Mouse (Mus musculus) kidney, embryonic 16.5 days (tissue): ENCODE data around the gene Rtn4rl1. TPM values are rescaled to one million over a fixed set of nuclear protein-coding genes. Genes with fewer than 3 reads are reported as not detected.

Source experiments
- ATAC-seq: fragments of 200-750 bp; cut with Nextera tagmentation; 2 replicates; pipeline ENCODE4 v1.8.0; 2017; ENCODE audit warnings: moderate TSS enrichment; ENCODE audit not compliant: low FRiP score, low TSS enrichment
- H3K27ac ChIP-seq: fragments of 300-500 bp; sonication (generic); 2 replicates; pipeline ENCODE4 v1.5.1; 2014; ENCODE audit warnings: low read length
- H3K27me3 ChIP-seq: fragments of 300-500 bp; sonication (generic); 2 replicates; pipeline ENCODE4 v1.6.1; 2014; ENCODE audit warnings: low read length, control low read depth, mixed read lengths; ENCODE audit not compliant: insufficient read depth
- H3K36me3 ChIP-seq: fragments of 300-500 bp; sonication (generic); 2 replicates; pipeline ENCODE4 v1.6.1; 2014; ENCODE audit warnings: low read length, control low read depth, mixed read lengths; ENCODE audit not compliant: insufficient read depth
- H3K4me1 ChIP-seq: fragments of 300-500 bp; sonication (generic); 2 replicates; pipeline ENCODE4 v1.6.1; 2014; ENCODE audit warnings: low read length, control low read depth, mixed read lengths; ENCODE audit not compliant: insufficient read depth
- H3K4me2 ChIP-seq: fragments of 300-500 bp; sonication (generic); replicated peaks from 2 replicates; pipeline ENCODE4 v1.6.1; 2014; ENCODE audit warnings: low read depth, low read length
- H3K4me3 ChIP-seq: fragments of 300-500 bp; sonication (generic); 2 replicates; pipeline ENCODE4 v1.5.1; 2014; ENCODE audit warnings: mild to moderate bottlenecking, low read length
- H3K9ac ChIP-seq: fragments of 300-500 bp; sonication (generic); replicated peaks from 2 replicates; pipeline ENCODE4 v1.6.1; 2014; ENCODE audit warnings: low read length
- H3K9me3 ChIP-seq: fragments of 300-500 bp; sonication (generic); 2 replicates; pipeline ENCODE4 v1.6.1; 2016; ENCODE audit warnings: low read length, control low read depth
- WGBS: fragments of 180-500 bp; shearing (Covaris S2); extraction: QIAGEN DNeasy Blood & Tissue Kit; methylation state at CpG from one replicate; pipeline ENCODE4 v1.1.7; 2014; 5-methylcytosine and 5-hydroxymethylcytosine counted together
- polyA plus RNA-seq: library from polyadenylated mRNA; unstranded; fragments of >200 nt; fragmentation: Nextera tagmentation; extraction: Ambion mirVana; gene quantifications from 2 replicates; pipeline ENCODE4 v1.2.1, GENCODE M21; 2015

Rtn4rl1 gene
- polyA plus RNA-seq, 1 experiment from 2014 or later: 5.0 TPM

DNA sequence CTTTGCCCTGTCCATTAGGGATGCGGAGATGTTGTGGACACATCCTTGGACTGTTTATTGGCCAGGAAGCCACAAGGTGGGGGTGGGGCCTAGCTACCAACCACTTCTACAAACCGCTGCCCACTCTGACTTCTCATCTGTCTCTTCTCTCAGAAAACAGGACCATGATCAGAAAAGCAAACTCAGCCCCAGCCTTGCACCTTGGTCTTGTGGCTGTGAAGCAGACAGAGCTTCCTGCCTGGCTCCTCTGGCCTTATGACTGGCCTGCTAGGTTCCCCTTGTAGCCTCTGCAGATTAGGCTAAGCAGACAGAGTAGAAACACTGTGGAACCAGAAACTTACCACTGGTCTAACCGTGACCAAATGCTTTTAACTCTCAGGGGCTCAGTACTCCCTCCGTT lies 15.8 kb downstream of the Rtn4rl1 start:
- no peak overlapping the region for H3K4me2 ChIP-seq
- H3K27me3 ChIP-seq: no peaks in the 10 kb centered on the region
- 75% methylated on average over 4 of the region's 4 CpGs for whole genome bisulfite sequencing
- peaks cover 35% of the 10 kb centered on the region for H3K4me1 ChIP-seq
- H3K4me3 ChIP-seq: no peak overlapping the region
- no peak for ATAC-seq
- H3K36me3 ChIP-seq: no peaks in the 10 kb centered on the region
- H3K9ac ChIP-seq: no peak overlapping the region
- H3K27ac ChIP-seq: no peak overlapping the region
- no peaks in the 10 kb centered on the region for H3K9me3 ChIP-seq

DNA sequence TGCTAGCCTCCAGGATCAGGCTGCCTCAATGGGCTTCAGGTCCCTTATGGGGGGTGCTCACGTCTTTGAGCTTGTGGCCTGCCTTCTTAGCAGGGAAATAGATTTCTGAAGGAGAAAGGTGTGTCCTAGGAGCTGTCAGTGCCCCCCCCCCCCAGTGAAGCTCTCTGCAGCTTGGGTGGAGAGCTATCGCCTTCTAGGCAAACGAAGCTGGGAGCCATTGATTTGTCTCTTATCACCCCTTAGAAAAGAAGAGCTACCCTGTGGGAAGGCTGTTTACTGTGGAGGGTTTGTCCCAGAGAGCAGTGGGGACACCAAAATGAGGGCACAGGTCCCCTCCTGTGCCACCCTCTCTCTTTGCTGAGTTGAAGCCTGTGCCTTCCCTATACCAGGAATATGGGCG lies 16.5 kb downstream of the Rtn4rl1 start:
- no peaks in the 10 kb centered on the region for H3K36me3 ChIP-seq
- H3K4me2 ChIP-seq: no peak overlapping the region
- no peak overlapping the region for H3K4me3 ChIP-seq
- no peaks in the 10 kb centered on the region for H3K27me3 ChIP-seq
- WGBS: 80% methylated on average over 4 of the region's 4 CpGs
- peaks cover 31% of the 10 kb centered on the region for H3K4me1 ChIP-seq
- no peak overlapping the region for H3K9ac ChIP-seq
- H3K27ac ChIP-seq: no peak overlapping the region
- no peaks in the 10 kb centered on the region for H3K9me3 ChIP-seq
- ATAC-seq: no peak

DNA sequence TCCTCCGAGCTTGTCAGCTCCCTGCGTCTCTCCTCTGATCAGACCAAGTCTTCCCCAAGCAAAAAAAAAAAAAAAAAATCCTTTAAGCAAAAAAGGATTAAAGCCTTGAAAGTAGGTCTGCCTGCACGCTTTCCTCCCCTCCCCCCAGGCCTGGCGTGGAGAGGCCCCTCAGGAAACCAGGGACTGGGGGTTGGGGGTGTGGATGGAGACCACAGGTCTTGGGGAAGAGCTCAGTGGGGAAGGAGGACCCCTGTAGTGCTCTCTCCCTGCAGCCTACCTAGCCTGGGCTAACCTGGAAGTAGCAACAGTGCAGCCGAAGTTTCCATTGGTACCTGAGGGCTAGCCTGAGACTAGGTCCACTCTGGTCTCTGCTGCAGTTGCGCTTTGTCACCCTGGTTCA lies 17.2 kb downstream of the Rtn4rl1 start:
- no peak overlapping the region for H3K9ac ChIP-seq
- no peak for ATAC-seq
- WGBS: 77% methylated on average over 6 of the region's 6 CpGs
- H3K27me3 ChIP-seq: no peaks in the 10 kb centered on the region
- no peak overlapping the region for H3K4me2 ChIP-seq
- H3K36me3 ChIP-seq: no peaks in the 10 kb centered on the region
- no peak overlapping the region for H3K4me3 ChIP-seq
- no peak overlapping the region for H3K27ac ChIP-seq
- H3K9me3 ChIP-seq: no peaks in the 10 kb centered on the region
- H3K4me1 ChIP-seq: peaks cover 34% of the 10 kb centered on the region

DNA sequence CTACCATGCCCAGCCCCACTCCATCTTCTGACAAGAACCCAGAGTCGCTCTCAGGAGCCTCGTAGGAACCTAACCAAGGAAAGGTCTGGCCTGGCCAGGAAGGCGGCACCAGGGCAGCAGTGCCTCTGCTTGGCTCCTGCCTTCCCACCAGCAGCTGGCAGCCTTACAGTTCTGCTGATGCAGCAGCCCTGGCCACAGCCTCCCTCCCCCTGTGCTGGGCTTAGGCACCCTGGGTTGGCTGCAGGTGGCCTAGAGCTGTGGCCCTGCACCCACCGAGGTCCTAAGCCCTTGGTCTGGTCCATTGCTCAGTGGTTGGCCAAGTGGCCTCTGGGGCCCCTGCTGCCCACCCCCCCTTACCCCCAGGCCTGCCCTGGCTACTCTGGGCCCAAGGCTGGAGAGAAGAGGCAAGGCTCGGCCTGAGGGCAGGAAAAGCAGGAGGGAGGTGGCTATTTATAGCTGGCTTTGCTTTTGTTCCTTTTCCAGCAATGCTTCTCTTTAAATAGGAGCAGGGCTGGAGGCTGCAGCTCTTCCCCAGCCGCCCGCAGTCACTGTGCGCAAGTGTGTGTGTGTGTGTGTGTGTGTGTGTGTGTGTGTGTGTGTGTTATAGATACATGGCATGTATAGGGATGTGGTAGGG lies 18.6 kb downstream of the Rtn4rl1 start:
- H3K4me1 ChIP-seq: peaks cover 41% of the 10 kb centered on the region
- H3K4me3 ChIP-seq: no peak overlapping the region
- 50% methylated on average over 8 of the region's 8 CpGs for WGBS
- peak overlapping the region; percentile 86 for H3K27ac ChIP-seq
- peak; percentile 28 for ATAC-seq
- no peak overlapping the region for H3K4me2 ChIP-seq
- no peaks in the 10 kb centered on the region for H3K9me3 ChIP-seq
- no peaks in the 10 kb centered on the region for H3K27me3 ChIP-seq
- H3K36me3 ChIP-seq: no peaks in the 10 kb centered on the region
- H3K9ac ChIP-seq: peak overlapping the region; percentile 47; the same call in 1 of the 2 replicates

DNA sequence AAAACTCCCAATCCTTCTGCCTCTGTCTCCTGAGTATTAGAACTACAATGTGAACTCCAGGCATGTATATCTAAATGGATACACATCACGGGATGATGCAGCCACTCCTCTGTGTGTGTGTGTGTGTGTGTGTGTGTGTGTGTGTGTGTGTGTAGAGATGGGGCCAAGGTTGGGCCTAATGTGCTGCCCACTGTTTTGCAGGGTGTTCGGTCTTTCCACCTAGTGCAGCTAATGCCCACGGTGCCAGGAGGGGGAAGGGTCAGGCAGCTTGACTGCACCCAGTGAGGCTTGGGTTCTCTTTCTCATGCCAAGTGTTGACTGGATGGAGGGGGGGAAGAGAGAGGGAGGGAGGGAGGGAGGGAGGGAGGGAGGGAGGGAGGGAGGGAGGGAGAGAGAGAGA lies 19.3 kb downstream of the Rtn4rl1 start:
- peak overlapping the region; percentile 86 for H3K27ac ChIP-seq
- no peak overlapping the region for H3K9ac ChIP-seq
- no peak overlapping the region for H3K4me3 ChIP-seq
- no peaks in the 10 kb centered on the region for H3K27me3 ChIP-seq
- no peak overlapping the region for H3K4me2 ChIP-seq
- 53% methylated on average over 3 of the region's 3 CpGs for WGBS
- peaks cover 41% of the 10 kb centered on the region for H3K4me1 ChIP-seq
- H3K36me3 ChIP-seq: no peaks in the 10 kb centered on the region
- no peak for ATAC-seq
- H3K9me3 ChIP-seq: no peaks in the 10 kb centered on the region

DNA sequence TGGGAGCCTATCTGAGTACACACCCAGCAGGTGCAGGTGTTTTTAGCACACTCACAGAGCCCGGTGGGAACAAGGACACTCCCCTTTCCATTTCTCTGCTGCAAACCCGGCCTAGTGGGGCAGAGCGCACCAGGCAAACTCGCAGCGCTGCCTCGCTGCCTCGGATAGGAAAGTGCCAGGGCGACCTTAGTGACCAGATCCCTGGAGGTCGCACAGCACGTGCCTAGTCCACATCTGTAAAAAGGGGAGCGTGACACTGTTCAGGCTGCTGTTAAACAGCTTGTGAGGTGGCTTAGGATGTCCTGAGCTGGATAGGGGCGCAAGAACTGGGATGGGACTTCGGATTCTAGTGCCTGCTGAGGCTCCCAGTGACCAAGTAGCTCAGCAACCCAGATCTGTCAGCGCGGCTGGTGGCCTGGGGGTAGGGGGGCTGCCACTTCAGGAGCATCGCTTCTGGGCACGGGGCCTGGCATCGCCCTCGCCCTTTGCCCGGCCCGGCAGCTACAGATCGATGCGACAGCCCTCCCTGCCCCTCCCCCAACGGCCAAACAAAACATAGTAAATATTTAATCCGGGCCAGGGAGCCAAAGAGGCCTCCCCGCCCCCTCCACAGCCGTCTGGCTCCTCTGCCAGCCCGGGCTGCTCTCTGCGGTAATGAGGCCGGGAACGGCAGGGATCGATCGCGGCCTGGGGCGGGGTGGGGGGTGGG lies 19.9 kb downstream of the Rtn4rl1 start:
- peak overlapping the region; percentile 93 for H3K27ac ChIP-seq
- H3K4me1 ChIP-seq: peaks cover 41% of the 10 kb centered on the region
- H3K4me2 ChIP-seq: peak overlapping the region; percentile 64
- H3K36me3 ChIP-seq: no peaks in the 10 kb centered on the region
- H3K9me3 ChIP-seq: no peaks in the 10 kb centered on the region
- peak; percentile 71 for ATAC-seq
- 4% methylated on average over 34 of the region's 35 CpGs for WGBS
- H3K27me3 ChIP-seq: no peaks in the 10 kb centered on the region
- H3K9ac ChIP-seq: peak overlapping the region; percentile 56
- H3K4me3 ChIP-seq: peak overlapping the region; percentile 39

DNA sequence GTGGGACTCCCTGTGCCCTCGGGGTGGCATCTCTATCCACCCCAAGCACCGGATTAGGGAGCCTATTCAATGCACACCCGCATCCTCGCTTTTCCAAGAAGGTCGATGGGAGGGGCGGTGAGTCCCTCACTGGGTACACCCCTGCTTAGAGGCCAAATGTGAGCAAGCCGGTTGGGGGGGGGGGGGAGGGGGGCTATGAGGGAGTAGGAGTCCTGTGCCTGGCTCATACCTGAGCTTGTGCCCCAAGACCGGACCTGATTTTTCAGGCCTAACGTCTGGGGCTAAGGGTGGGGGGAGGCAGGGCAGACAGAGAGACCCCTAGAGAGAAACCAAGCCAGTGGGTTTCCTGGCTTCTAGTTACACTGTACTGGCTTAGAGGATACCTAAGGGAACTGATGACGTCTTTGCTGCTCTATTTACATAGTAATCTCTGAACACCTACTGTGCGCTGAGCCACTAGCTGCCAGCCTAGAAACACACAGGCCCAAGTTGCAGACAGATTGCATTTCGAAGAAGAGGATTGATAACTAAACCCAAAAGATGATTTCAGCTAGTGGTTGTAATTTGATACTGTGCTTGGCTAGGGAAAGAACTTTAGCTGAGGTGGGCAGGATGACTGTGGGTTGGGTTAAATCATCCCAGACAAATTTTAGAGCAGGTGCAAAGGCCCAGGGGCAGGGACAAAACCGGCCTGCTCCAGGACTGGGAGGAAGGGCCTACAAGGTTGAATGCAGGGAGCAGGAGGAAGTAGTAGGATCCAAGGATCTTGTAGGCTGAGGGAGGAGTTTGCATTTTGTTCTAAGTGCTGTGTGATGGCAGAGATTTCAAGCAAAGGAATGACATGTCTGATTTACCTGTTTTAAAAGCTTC lies 20.7 kb downstream of the Rtn4rl1 start:
- ATAC-seq: peak; percentile 40
- peak overlapping the region; percentile 39 for H3K4me3 ChIP-seq
- peak overlapping the region; percentile 64 for H3K4me2 ChIP-seq
- H3K36me3 ChIP-seq: no peaks in the 10 kb centered on the region
- no peaks in the 10 kb centered on the region for H3K9me3 ChIP-seq
- H3K9ac ChIP-seq: peak overlapping the region; percentile 56
- H3K27me3 ChIP-seq: no peaks in the 10 kb centered on the region
- WGBS: 18% methylated on average over 13 of the region's 13 CpGs
- H3K4me1 ChIP-seq: peaks cover 41% of the 10 kb centered on the region
- peak overlapping the region; percentile 93 for H3K27ac ChIP-seq

DNA sequence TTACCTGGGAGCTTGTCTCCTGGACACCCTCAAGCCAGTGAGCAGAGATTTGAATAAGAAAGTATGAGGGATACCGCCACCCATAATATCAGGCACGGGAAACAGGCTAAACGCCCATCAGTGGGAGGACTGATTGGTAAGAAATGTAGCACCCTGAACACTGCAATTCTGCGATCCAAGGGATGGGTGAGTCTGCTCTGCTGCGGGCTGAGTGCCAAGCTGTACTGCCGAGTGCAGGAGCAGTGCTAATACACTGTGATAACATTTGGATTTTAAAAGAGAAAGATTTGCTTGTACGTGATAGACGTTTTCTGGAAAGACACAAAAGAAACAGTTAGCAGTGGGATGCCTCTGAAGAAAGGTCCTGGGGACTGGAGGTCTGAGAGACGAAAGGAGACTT lies 26.5 kb downstream of the Rtn4rl1 start:
- H3K27me3 ChIP-seq: no peaks in the 10 kb centered on the region
- ATAC-seq: no peak
- H3K4me2 ChIP-seq: no peak overlapping the region
- no peak overlapping the region for H3K27ac ChIP-seq
- H3K4me1 ChIP-seq: peaks cover 24% of the 10 kb centered on the region
- no peaks in the 10 kb centered on the region for H3K9me3 ChIP-seq
- H3K9ac ChIP-seq: peak overlapping the region; percentile 25; the same call in 1 of the 2 replicates
- no peak overlapping the region for H3K4me3 ChIP-seq
- no peaks in the 10 kb centered on the region for H3K36me3 ChIP-seq
- 42% methylated on average over 9 of the region's 9 CpGs for WGBS

DNA sequence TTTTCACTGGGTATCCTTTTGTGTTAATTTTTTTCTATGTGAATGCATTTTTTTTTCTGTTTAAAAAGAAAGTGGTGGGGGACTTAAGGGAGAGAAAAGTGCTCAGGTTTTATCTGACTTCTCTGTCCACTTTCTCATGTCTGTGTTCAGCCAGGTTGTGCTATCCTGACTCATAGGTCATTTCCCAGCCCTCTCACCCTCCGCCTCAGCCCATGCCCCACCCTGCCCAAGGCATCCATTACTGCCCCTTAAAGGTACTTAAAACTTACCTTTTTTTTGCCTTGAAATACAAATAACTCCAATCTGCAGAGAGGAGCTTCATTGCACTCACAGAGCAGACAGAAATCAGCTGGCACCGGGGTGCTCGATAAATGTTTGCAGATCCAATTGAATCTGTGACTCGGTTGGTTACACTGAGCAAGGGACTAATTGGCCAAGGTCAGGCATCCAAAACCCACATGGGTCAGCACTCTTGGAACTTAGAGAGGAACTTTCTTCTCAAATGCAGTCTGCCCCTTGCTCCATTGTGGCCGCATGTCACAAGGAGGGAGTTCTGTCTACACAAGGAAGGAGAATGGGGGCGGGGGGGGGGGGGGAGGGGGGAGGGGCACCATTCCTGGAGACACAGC lies 27.0 kb downstream of the Rtn4rl1 start:
- Histone ChIP-seq H3K4me2 (no peak overlapping the region), H3K9ac (no peak overlapping the region)
- no peak for ATAC-seq

More for the DNA sequence above, 27.0 kb downstream of the Rtn4rl1 start:
- 29% methylated on average over 5 of the region's 6 CpGs for WGBS
- peaks cover 21% of the 10 kb centered on the region for H3K4me1 ChIP-seq
- no peaks in the 10 kb centered on the region for H3K36me3 ChIP-seq
- H3K27ac ChIP-seq: no peak overlapping the region
- H3K4me3 ChIP-seq: no peak overlapping the region
- H3K9me3 ChIP-seq: no peaks in the 10 kb centered on the region
- no peaks in the 10 kb centered on the region for H3K27me3 ChIP-seq
